Mouse (Mus musculus): ENCODE data around the gene Slc24a4.

Gene Slc24a4

DNA sequence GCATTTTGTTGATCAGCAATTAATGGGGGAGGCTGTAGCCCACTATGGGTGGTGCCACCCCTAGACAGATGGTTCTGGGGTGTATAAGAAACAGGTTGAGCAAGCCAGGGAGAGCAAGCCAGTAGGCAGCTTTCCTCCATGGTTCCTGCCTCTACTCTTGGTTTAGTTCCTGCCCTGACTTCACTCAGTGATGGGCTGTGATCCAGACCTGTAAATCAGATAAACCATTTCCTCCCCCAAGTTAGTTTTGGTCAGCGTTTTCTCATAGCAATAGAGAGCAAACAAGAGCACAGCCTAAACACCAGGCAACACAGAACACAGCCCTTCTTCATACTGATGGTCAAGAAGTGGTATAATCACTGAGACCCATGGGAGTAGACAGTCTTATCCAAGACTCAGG lies 173.1 kb downstream of the Slc24a4 start:
- no peak for TF ChIP-seq GATA4 (IDR thresholded peaks at IDR 0.05; ENCODE audit: insufficient replicate concordance, low read length)

DNA sequence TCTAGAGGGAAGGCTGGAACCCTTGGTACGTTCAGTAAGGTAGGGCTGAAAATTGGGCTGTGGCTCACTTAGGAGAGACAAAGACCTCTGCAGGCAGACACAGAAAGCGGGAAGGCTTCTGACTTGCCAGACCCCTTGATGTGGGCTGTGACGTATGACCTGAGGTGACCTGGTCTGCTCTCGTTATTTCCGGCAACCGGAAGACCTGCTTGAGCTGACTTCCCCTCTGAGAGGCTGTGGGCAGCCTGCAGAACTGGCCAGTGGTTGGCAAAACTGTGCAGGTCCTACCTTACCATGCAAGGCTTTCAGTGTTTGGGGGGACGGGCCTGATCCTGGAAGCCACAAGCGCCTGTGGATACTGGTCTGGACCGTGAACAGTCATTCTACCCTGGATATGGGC lies 173.8 kb downstream of the Slc24a4 start:
- no peak for TF ChIP-seq GATA4 (IDR thresholded peaks at IDR 0.05; ENCODE audit: insufficient replicate concordance, low read length)

DNA sequence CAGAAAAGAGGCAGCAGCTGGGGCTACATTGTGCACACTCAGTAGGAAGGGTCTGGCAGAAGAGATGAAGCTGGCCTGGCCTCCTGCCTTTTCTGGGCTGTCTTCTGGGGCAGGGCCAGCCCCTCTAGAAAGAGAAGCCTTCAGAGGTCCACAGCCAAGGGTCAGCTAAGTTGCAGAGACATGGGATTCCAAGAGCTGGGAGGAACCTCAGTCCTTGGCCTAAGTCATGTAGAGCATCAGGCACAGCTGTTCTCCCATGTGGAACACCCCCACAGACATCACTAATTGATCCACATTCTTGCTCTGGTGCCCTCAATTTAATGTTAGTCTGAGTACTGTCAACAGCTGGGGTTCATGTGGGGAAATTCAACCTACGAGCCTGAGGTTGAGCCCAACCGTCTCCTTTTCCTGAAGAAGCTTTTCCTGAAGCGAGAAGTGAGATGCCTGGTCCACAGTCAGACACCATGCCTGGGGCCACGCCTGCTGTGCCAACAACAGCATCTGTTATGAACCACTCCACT lies 174.4 kb downstream of the Slc24a4 start:
- TF ChIP-seq GATA4 (IDR thresholded peaks at IDR 0.05; ENCODE audit: insufficient replicate concordance, low read length), result no peak

DNA sequence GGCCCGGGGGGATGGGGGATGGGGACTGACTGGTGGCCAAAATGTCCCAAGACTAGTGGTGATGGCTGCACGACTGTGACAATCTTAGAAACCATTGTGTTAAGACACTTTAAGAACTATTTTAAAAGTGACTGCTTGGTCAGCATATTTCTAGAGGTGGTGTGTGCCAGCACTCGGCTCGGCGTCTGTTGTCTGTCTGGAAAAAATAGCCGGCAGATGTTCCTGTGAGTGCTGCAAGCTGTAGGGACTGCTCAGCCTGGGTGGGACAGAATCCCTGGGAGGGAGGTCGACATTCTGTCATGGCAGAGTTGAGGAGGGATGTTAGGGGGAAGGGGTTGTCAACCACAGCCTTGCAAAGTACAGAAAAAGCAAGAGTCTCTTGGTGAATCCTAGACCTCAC lies 175.3 kb downstream of the Slc24a4 start:
- TF ChIP-seq GATA4 (IDR thresholded peaks at IDR 0.05; ENCODE audit: insufficient replicate concordance, low read length), result no peak

DNA sequence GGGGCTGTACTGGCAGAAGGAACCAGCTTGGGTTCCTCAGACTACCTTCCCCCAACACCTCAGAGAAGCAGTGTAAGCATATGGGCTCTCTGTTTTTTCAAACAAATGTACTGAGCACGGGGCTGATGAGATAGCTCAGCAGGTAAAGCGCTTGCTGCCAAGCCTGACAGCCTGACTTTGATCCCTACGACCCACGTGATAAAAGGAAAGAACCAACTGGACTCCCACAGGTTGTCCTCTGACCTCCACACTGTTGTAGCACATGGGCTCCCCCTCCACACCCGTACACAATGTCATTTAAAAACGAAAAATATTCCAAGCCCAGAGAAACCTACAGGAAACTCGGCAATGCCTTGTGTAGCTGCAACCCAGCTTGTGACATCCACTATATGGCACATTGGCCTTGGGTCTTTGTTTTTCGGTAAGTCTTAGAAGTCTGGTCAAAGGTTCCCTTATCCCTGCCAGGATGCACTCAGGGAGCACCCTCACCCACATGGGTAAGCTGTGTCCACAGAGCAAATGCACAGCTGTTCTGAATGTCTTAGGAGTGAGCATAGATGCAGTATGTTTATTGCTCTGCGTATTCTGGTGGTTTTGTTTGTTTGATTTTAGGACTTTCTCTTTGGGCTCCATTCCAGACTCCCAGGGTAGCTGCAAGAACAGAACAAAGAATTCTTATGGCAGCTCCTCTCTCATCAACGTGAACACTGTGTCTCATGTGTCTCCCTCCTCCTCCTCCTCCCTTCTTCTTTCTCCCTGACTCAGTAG lies 176.7 kb downstream of the Slc24a4 start:
- no peak for TF ChIP-seq GATA4 (IDR thresholded peaks at IDR 0.05; ENCODE audit: insufficient replicate concordance, low read length)

DNA sequence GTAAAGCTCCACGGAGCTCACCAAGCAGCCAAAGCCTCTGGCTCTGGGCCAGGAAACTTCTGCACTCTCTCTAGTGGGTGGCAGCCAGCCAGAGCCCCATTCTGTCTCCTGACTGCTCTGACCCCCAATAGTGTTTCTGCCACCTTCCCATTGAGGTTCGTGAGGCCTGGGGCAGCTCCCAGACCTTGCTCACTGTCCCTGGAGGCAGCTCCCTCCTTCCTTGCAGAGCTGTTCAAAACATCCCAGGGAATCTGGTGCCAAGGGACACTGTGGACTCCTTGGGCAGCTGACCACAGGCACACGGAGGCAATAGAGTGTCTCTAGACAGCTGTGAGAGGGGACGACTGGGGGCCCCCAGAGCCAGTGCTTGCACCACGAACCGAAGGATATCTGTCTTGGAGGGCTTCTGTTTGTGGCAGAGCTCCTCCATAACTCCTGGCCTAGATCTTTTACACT lies 179.5 kb downstream of the Slc24a4 start:
- TF ChIP-seq GATA4 (IDR thresholded peaks at IDR 0.05; ENCODE audit: insufficient replicate concordance, low read length), result no peak

DNA sequence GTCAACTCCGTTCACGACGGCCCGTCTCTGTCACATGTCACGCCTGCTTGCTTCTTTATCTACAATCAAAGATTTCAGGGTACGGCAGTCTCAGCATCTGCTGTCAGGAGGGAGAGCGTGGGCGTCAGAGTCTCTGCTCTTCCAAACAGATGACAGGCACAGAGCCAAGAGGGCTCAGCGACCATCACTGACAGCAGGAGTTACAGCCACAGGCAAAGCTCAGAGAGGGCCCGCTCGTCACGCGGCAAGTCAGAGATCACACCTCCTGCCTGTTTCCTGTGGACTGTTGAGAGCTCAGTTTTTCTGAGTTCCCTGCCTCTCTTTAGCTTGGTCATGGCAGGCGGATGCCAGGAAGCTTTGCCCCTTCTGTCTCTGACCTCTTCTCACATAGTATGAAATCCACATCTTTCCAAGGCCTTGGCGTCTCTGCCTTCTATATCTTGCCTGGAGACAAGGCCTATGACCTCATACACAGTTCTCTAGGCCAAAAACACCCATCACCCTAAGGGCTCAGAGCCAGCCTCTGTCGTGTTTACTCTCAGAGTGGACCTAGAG lies 180.0 kb downstream of the Slc24a4 start:
- no peak for TF ChIP-seq GATA4 (IDR thresholded peaks at IDR 0.05; ENCODE audit: insufficient replicate concordance, low read length)

DNA sequence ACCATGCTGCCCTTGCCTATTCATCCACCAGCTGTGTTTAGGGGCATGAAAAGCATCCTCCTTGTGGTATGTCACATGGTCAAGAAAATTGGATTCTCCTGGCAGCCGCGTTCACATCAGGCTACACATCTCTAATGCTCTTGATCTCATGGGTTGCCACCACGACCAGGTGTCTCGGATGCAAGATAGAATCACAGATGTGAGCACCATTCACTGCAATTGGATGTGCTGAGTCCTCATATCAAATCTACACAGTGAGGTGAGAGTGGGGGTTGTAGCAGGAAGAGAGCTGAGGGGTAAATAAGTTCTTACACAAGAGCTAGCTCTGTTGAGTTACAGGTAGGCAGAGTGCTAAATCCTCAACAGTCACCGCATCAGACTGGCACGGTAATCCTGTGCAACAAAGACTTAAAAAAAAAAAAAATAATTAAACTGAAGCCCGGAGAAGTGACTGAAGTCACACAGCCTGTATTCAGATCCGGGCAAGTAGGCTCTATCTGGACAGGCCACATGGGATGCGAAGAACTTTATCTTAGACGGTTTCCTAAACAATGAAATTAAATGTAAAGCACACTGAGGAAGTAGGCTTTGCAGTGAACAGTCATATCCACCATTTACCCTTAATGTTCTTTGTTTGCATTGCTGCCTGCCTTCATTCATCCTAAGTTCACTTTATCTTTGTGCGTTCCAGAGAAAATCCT lies 180.7 kb downstream of the Slc24a4 start:
- no peak for TF ChIP-seq GATA4 (IDR thresholded peaks at IDR 0.05; ENCODE audit: insufficient replicate concordance, low read length)

DNA sequence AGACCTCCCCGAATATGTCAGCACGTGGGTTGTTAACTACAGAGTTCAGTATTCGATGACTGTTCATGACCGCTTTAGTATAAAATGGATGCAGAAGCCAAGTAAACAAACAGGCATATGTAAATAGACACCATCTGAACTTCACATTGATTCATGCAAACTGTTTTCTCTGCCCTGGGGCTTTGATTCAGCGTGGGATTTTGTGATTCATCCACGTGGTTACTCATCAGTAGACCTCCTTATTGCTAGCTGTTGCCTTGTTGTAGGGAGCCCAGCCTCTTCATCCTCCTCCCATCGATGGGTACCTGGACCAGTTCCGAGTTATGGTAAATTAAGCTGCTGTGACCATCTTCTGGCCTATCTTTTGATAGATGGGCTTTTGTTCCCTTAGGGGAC lies 181.3 kb downstream of the Slc24a4 start:
- no peak for TF ChIP-seq GATA4 (IDR thresholded peaks at IDR 0.05; ENCODE audit: insufficient replicate concordance, low read length)

DNA sequence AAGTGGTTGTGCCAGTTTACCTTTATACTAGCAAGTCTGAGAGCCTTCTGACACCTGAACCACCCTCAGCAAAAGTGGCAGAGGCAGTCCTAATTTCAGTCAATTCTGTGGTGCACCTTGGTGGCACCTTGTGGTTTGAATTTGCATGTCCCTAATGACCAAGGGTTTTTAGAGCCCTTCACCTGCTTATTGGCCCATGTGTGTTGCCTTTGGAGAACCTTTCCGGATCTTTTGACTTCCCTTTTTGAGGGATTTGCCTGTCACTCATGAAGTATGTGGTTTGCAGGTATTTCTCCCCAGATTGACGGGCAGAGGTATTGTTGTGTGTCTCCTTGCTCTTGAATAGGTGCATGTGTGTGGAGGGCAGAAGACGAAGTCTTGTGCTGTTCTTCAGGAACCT lies 181.7 kb downstream of the Slc24a4 start:
- TF ChIP-seq GATA4 (IDR thresholded peaks at IDR 0.05; ENCODE audit: insufficient replicate concordance, low read length), result no peak

DNA sequence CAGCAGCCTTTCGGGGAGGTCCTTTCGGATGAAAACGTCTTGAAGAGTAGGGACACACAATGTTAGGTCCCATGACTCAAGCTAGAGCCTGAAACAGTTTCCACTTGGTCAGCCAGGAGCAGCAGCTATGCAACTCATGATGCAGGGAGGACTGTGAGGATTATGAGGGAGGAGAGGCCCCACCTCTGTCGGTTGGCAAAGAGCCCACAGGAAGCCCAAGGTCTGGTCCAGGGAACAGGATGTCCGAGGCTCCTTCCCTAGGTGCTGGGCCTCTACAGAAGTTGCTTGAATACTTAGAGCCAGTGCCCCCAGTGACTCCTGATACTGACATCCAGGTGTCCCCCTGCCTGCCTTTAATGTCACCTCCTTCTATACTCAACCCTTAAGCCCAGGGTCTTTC lies 182.9 kb downstream of the Slc24a4 start:
- no peak for TF ChIP-seq GATA4 (IDR thresholded peaks at IDR 0.05; ENCODE audit: insufficient replicate concordance, low read length)

All from liver, adult (tissue).